Mouse (Mus musculus): ENCODE measurements at regions not wholly inside any gene's neighbourhood (a gene's known extent, or its start where the extent isn't known, plus 50 kb on each side); places are given as distances from the start of the nearest gene placed in this dataset.

DNA sequence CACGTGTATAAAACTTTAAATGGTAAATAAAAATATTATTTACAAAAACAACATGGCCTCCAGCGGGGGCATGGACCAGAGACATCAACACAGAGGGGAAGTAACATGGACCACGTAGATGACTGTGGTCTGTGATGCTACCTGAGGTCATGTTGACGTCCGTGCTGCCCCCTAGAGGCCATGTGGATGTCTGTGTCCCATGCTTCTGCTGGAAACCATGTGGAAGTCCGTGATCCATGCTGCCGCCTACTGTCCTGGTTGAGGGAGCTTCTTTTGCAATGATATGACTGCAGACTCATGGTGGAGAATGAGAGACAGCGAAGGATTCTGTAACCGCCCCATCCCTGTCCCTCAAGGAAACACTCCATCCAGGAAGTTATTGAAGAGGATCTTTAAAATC, 108.5 kb upstream of the Qrfpr start:
- no peak for ATAC-seq (ENCODE audit: extremely low read depth, insufficient number of reproducible peaks, low FRiP score, poor library complexity, severe bottlenecking)
- H3K4me3 ChIP-seq (ENCODE audit: low read depth, low read length): no peak overlapping the region

DNA sequence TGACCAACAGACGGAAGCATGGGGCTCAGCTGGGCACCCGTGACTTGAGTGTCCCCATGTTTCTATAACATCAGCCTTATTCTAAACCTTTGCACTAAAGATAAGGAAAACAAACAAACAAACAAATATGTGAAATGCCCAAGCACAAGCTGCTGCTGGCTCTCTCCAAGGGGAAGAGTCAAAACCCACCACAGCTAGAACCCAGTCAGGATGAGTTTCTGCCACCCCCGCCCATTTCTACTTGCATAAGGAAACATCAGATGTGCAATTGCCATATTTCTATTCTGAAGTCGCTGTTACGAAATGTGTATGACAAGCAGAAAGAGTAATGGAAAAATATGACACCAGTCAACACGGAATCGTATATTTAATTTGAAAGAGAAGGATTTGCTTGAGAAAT, 107.5 kb upstream of the Qrfpr start:
- no peak overlapping the region for H3K4me3 ChIP-seq (ENCODE audit: low read depth, low read length)
- H3K9me3 ChIP-seq (replicated peaks): no peaks in the 10 kb centered on the region
- DNase-seq (ENCODE audit: low spot score): no peak
- ATAC-seq (ENCODE audit: extremely low read depth, insufficient number of reproducible peaks, low FRiP score, poor library complexity, severe bottlenecking): no peak
- H3K4me1 ChIP-seq (ENCODE audit: insufficient read depth, low read depth, low read length): no peaks in the 10 kb centered on the region
- TF ChIP-seq POLR2AphosphoS5 (IDR thresholded peaks at IDR 0.05; ENCODE audit: insufficient replicate concordance, low read depth, low read length) (no peak), GATA2 (IDR thresholded peaks at IDR 0.05; ENCODE audit: borderline replicate concordance, low read depth, low read length) (no peak), CTCF (IDR thresholded peaks at IDR 0.05; ENCODE audit: low read depth, low read length) (no peak), GATA1 (IDR thresholded peaks at IDR 0.05; ENCODE audit: borderline replicate concordance, low read length) (no peak), TAL1 (conservative IDR thresholded peaks at IDR 0.05; ENCODE audit: low read depth, low read length) (no peak)
- H3K36me3 ChIP-seq (replicated peaks): no peaks in the 10 kb centered on the region
- H3K27me3 ChIP-seq (ENCODE audit: insufficient read depth, low read length): peaks cover 4% of the 10 kb centered on the region; the same call in 1 of the 2 replicates

More for the DNA sequence above, 108.5 kb upstream of the Qrfpr start:
- Histone ChIP-seq H3K4me1 (ENCODE audit: insufficient read depth, low read depth, low read length) (no peaks in the 10 kb centered on the region), H3K27me3 (ENCODE audit: insufficient read depth, low read length) (peaks cover 4% of the 10 kb centered on the region; the same call in 1 of the 2 replicates), H3K9me3 (replicated peaks) (no peaks in the 10 kb centered on the region), H3K36me3 (replicated peaks) (no peaks in the 10 kb centered on the region)
- DNase-seq (ENCODE audit: low spot score): peak; percentile 7
- TF ChIP-seq GATA1 (IDR thresholded peaks at IDR 0.05; ENCODE audit: borderline replicate concordance, low read length) (no peak), CTCF (IDR thresholded peaks at IDR 0.05; ENCODE audit: low read depth, low read length) (peak; percentile 57), GATA2 (IDR thresholded peaks at IDR 0.05; ENCODE audit: borderline replicate concordance, low read depth, low read length) (no peak), TAL1 (conservative IDR thresholded peaks at IDR 0.05; ENCODE audit: low read depth, low read length) (no peak)

DNA sequence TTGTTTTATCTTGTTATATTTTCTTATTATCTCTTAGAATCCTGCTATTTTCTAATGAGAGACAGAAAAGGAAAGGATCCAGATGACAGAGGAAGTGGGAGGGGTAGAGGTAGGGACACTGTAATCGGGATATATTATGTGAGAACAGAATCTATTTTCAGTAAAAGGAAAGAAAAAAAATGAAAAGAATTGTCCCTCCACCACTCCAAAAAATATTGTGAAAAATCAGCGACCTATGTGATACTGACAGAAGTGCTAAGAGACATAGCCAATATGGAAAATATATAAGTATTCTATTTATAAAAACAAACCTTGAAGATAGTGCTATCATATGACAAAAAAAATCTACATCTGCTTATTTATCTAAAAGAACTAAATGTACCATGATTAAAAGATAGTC, 106.8 kb upstream of the Qrfpr start:
- H3K9me3 ChIP-seq (replicated peaks): no peaks in the 10 kb centered on the region
- peaks cover 4% of the 10 kb centered on the region; the same call in 1 of the 2 replicates for H3K27me3 ChIP-seq (ENCODE audit: insufficient read depth, low read length)
- H3K4me3 ChIP-seq (ENCODE audit: low read depth, low read length): no peak overlapping the region
- DNase-seq (ENCODE audit: low spot score) (no peak), ATAC-seq (ENCODE audit: extremely low read depth, insufficient number of reproducible peaks, low FRiP score, poor library complexity, severe bottlenecking) (no peak)
- no peaks in the 10 kb centered on the region for H3K4me1 ChIP-seq (ENCODE audit: insufficient read depth, low read depth, low read length)
- H3K36me3 ChIP-seq (replicated peaks): no peaks in the 10 kb centered on the region
- TF ChIP-seq GATA2 (IDR thresholded peaks at IDR 0.05; ENCODE audit: borderline replicate concordance, low read depth, low read length) (no peak), GATA1 (IDR thresholded peaks at IDR 0.05; ENCODE audit: borderline replicate concordance, low read length) (no peak), CTCF (IDR thresholded peaks at IDR 0.05; ENCODE audit: low read depth, low read length) (no peak), POLR2AphosphoS5 (IDR thresholded peaks at IDR 0.05; ENCODE audit: insufficient replicate concordance, low read depth, low read length) (no peak), TAL1 (conservative IDR thresholded peaks at IDR 0.05; ENCODE audit: low read depth, low read length) (no peak)

DNA sequence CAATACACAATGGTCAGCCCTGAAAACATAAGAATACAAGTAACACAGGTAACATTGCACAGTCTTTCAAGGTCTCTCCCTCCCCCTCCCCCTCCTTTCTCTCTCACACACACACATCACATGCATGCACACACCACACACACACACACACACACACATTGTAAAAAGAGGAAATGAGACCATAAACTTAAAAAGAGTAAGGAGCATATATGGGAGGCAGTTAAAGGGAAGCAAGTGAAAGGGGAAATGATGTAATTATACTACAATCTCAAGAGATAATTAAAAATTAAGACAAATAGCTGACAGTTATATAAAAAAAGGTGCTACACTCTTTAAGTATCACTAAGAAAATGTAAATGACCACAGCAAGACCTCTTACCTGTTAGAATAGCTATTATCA, 96.5 kb upstream of the Qrfpr start:
- DNase-seq (ENCODE audit: low spot score): no peak
- no peak overlapping the region for H3K4me3 ChIP-seq (ENCODE audit: low read depth, low read length)
- H3K36me3 ChIP-seq (replicated peaks): no peaks in the 10 kb centered on the region
- TF ChIP-seq GATA2 (IDR thresholded peaks at IDR 0.05; ENCODE audit: borderline replicate concordance, low read depth, low read length): no peak
- no peak for TF ChIP-seq POLR2AphosphoS5 (IDR thresholded peaks at IDR 0.05; ENCODE audit: insufficient replicate concordance, low read depth, low read length)
- TF ChIP-seq GATA1 (IDR thresholded peaks at IDR 0.05; ENCODE audit: borderline replicate concordance, low read length): no peak
- no peak for TF ChIP-seq TAL1 (conservative IDR thresholded peaks at IDR 0.05; ENCODE audit: low read depth, low read length)
- TF ChIP-seq CTCF (IDR thresholded peaks at IDR 0.05; ENCODE audit: low read depth, low read length): no peak
- H3K9me3 ChIP-seq (replicated peaks): no peaks in the 10 kb centered on the region
- H3K4me1 ChIP-seq (ENCODE audit: insufficient read depth, low read depth, low read length): no peaks in the 10 kb centered on the region
- no peak for ATAC-seq (ENCODE audit: extremely low read depth, insufficient number of reproducible peaks, low FRiP score, poor library complexity, severe bottlenecking)
- H3K27me3 ChIP-seq (ENCODE audit: insufficient read depth, low read length): no peaks in the 10 kb centered on the region

DNA sequence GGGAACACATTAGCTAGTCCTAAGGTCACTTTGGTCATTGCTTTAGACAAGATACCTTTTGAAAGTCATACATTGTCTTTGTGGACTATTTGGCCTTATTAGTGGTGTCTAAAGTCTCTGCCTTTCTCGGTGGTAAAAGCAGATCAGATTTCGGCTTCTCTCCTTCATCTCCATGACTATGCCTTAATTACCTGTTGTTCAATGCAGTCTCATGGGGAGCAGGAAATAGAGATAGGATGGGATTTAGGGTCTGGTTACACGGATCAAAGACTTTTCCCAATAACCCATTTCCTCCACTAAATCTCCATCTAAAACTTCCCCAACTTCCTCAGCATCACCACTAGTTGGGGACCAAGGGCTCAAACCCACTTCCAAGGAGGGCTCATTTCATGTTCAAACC, 89.2 kb upstream of the Qrfpr start:
- ATAC-seq (ENCODE audit: extremely low read depth, insufficient number of reproducible peaks, low FRiP score, poor library complexity, severe bottlenecking): no peak
- no peak for TF ChIP-seq GATA1 (IDR thresholded peaks at IDR 0.05; ENCODE audit: borderline replicate concordance, low read length)
- Histone ChIP-seq H3K36me3 (replicated peaks) (no peaks in the 10 kb centered on the region), H3K4me3 (ENCODE audit: low read depth, low read length) (no peak overlapping the region), H3K4me1 (ENCODE audit: insufficient read depth, low read depth, low read length) (no peaks in the 10 kb centered on the region), H3K9me3 (replicated peaks) (no peaks in the 10 kb centered on the region), H3K27me3 (ENCODE audit: insufficient read depth, low read length) (peaks cover 2% of the 10 kb centered on the region; the same call in 1 of the 2 replicates)
- no peak for DNase-seq (ENCODE audit: low spot score)

DNA sequence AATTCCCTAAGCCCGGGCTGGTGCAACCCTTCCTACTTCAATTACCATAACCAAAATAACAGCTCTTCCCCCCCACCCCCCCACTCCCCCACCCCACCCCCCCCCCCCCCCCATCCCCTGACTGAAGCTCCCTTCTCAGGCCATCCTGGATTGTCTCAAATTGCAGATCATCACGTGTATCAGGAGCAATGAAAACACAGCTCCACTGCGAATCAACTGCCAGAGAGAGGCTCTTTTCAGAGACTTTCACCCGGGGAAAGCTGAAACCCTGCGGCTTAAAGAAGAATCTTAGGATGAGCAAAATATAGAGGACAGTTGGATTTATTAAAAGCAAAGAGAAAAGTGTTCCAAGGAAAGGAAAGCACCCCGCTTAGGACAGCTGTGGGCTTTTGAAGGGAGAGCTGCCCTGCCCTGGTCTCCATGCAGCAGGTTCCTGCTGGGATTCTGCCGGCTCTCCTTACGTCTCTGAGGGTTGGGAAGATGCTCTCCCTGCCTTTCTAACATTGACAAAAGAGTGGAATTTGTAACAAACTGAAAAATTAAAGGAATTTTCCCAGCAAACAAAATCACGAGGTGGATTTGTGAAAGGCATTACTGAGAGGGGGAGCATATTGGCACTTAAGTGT, 88.6 kb upstream of the Qrfpr start:
- DNase-seq (ENCODE audit: low spot score) (no peak), ATAC-seq (ENCODE audit: extremely low read depth, insufficient number of reproducible peaks, low FRiP score, poor library complexity, severe bottlenecking) (no peak)
- Histone ChIP-seq H3K9me3 (replicated peaks) (no peaks in the 10 kb centered on the region), H3K36me3 (replicated peaks) (no peaks in the 10 kb centered on the region), H3K4me1 (ENCODE audit: insufficient read depth, low read depth, low read length) (no peaks in the 10 kb centered on the region), H3K4me3 (ENCODE audit: low read depth, low read length) (no peak overlapping the region), H3K27me3 (ENCODE audit: insufficient read depth, low read length) (peaks cover 2% of the 10 kb centered on the region; the same call in 1 of the 2 replicates)
- no peak for TF ChIP-seq GATA2 (IDR thresholded peaks at IDR 0.05; ENCODE audit: borderline replicate concordance, low read depth, low read length)
- no peak for TF ChIP-seq CTCF (IDR thresholded peaks at IDR 0.05; ENCODE audit: low read depth, low read length)
- TF ChIP-seq POLR2AphosphoS5 (IDR thresholded peaks at IDR 0.05; ENCODE audit: insufficient replicate concordance, low read depth, low read length): no peak
- TF ChIP-seq GATA1 (IDR thresholded peaks at IDR 0.05; ENCODE audit: borderline replicate concordance, low read length): no peak
- no peak for TF ChIP-seq TAL1 (conservative IDR thresholded peaks at IDR 0.05; ENCODE audit: low read depth, low read length)

Data from G1E (cell line).